Mouse (Mus musculus): ENCODE measurements around the gene Tspan9. TPM values are rescaled to one million over a fixed set of nuclear protein-coding genes. Genes with fewer than 3 reads are reported as not detected.

Tspan9 gene
- polyA plus RNA-seq, 1 experiment from 2014 or later = 44.1 TPM

GRCm38 (mm10) chr6:128126876-128127275 lies 16.5 kb downstream of the Tspan9 start:
- DNase-seq (ENCODE audit: low spot score, missing footprints) (no peak), ATAC-seq (ENCODE audit: low FRiP score) (no peak)
- Histone ChIP-seq H3K9ac (ENCODE audit: low read length) (no peak overlapping the region), H3K9me3 (ENCODE audit: control insufficient read depth, low read length) (no peaks in the 10 kb centered on the region), H3K4me3 (ENCODE audit: low read depth, low read length) (no peak overlapping the region), H3K27ac (ENCODE audit: low read depth, low read length) (no peak overlapping the region), H3K36me3 (ENCODE audit: control insufficient read depth, insufficient read depth, low read length) (no peaks in the 10 kb centered on the region), H3K4me1 (ENCODE audit: control insufficient read depth, insufficient read depth, low read length) (peaks cover 4% of the 10 kb centered on the region), H3K4me2 (no peak overlapping the region), H3K27me3 (ENCODE audit: control insufficient read depth, insufficient read depth, low read length) (no peaks in the 10 kb centered on the region)
- WGBS = 57% methylated on average over 4 of the region's 4 CpGs

- no peak overlapping the region for H3K4me3 ChIP-seq (ENCODE audit: low read depth, low read length)
- ATAC-seq (ENCODE audit: low FRiP score) = no peak
- no peaks in the 10 kb centered on the region for H3K9me3 ChIP-seq (ENCODE audit: control insufficient read depth, low read length)
- peaks cover 4% of the 10 kb centered on the region for H3K4me1 ChIP-seq (ENCODE audit: control insufficient read depth, insufficient read depth, low read length)
- no peak overlapping the region for H3K4me2 ChIP-seq
- no peak overlapping the region for H3K27ac ChIP-seq (ENCODE audit: low read depth, low read length)
- no peak overlapping the region for H3K9ac ChIP-seq (ENCODE audit: low read length)
- 82% methylated on average over 3 of the region's 3 CpGs for WGBS
- no peak for DNase-seq (ENCODE audit: low spot score, missing footprints)
- no peaks in the 10 kb centered on the region for H3K36me3 ChIP-seq (ENCODE audit: control insufficient read depth, insufficient read depth, low read length)
- H3K27me3 ChIP-seq (ENCODE audit: control insufficient read depth, insufficient read depth, low read length) = no peaks in the 10 kb centered on the region
These were observed 17.9 kb downstream of the Tspan9 start for GRCm38 (mm10) chr6:128125464-128125863.

- Histone ChIP-seq H3K36me3 (ENCODE audit: control insufficient read depth, insufficient read depth, low read length) (no peaks in the 10 kb centered on the region), H3K4me3 (ENCODE audit: low read depth, low read length) (no peak overlapping the region), H3K27me3 (ENCODE audit: control insufficient read depth, insufficient read depth, low read length) (no peaks in the 10 kb centered on the region), H3K9me3 (ENCODE audit: control insufficient read depth, low read length) (no peaks in the 10 kb centered on the region), H3K4me1 (ENCODE audit: control insufficient read depth, insufficient read depth, low read length) (peaks cover 3% of the 10 kb centered on the region), H3K27ac (ENCODE audit: low read depth, low read length) (no peak overlapping the region), H3K4me2 (no peak overlapping the region), H3K9ac (ENCODE audit: low read length) (no peak overlapping the region)
- no peak for ATAC-seq (ENCODE audit: low FRiP score)
- WGBS = 82% methylated on average over 10 of the region's 10 CpGs
- no peak for DNase-seq (ENCODE audit: low spot score, missing footprints)
These were observed 19.0 kb downstream of the Tspan9 start for GRCm38 (mm10) chr6:128124222-128124971.

- Histone ChIP-seq H3K4me2 (no peak overlapping the region), H3K36me3 (ENCODE audit: control insufficient read depth, insufficient read depth, low read length) (no peaks in the 10 kb centered on the region), H3K27me3 (ENCODE audit: control insufficient read depth, insufficient read depth, low read length) (no peaks in the 10 kb centered on the region), H3K9ac (ENCODE audit: low read length) (no peak overlapping the region), H3K27ac (ENCODE audit: low read depth, low read length) (no peak overlapping the region), H3K9me3 (ENCODE audit: control insufficient read depth, low read length) (no peaks in the 10 kb centered on the region), H3K4me1 (ENCODE audit: control insufficient read depth, insufficient read depth, low read length) (no peaks in the 10 kb centered on the region), H3K4me3 (ENCODE audit: low read depth, low read length) (no peak overlapping the region)
- WGBS = 78% methylated on average over 5 of the region's 5 CpGs
- DNase-seq (ENCODE audit: low spot score, missing footprints) = no peak
- ATAC-seq (ENCODE audit: low FRiP score) = no peak
These were observed 21.3 kb downstream of the Tspan9 start for GRCm38 (mm10) chr6:128122127-128122526.

GRCm38 (mm10) chr6:128121691-128122090 lies 21.7 kb downstream of the Tspan9 start:
- WGBS = 95% methylated on average over 5 of the region's 5 CpGs
- H3K4me3 ChIP-seq (ENCODE audit: low read depth, low read length) = no peak overlapping the region
- H3K27ac ChIP-seq (ENCODE audit: low read depth, low read length) = no peak overlapping the region

GRCm38 (mm10) chr6:128120806-128121205 lies 22.6 kb downstream of the Tspan9 start:
- Histone ChIP-seq H3K36me3 (ENCODE audit: control insufficient read depth, insufficient read depth, low read length) (no peaks in the 10 kb centered on the region), H3K27me3 (ENCODE audit: control insufficient read depth, insufficient read depth, low read length) (no peaks in the 10 kb centered on the region), H3K4me1 (ENCODE audit: control insufficient read depth, insufficient read depth, low read length) (no peaks in the 10 kb centered on the region), H3K27ac (ENCODE audit: low read depth, low read length) (no peak overlapping the region), H3K9ac (ENCODE audit: low read length) (no peak overlapping the region), H3K4me3 (ENCODE audit: low read depth, low read length) (no peak overlapping the region), H3K4me2 (no peak overlapping the region), H3K9me3 (ENCODE audit: control insufficient read depth, low read length) (no peaks in the 10 kb centered on the region)
- WGBS = 78% methylated on average over 12 of the region's 12 CpGs
- ATAC-seq (ENCODE audit: low FRiP score) = no peak
- DNase-seq (ENCODE audit: low spot score, missing footprints) = no peak

More at GRCm38 (mm10) chr6:128121691-128122090, 21.7 kb downstream of the Tspan9 start:
- no peak overlapping the region for H3K9ac ChIP-seq (ENCODE audit: low read length)
- H3K36me3 ChIP-seq (ENCODE audit: control insufficient read depth, insufficient read depth, low read length) = no peaks in the 10 kb centered on the region
- DNase-seq (ENCODE audit: low spot score, missing footprints) (no peak), ATAC-seq (ENCODE audit: low FRiP score) (no peak)
- no peaks in the 10 kb centered on the region for H3K9me3 ChIP-seq (ENCODE audit: control insufficient read depth, low read length)
- H3K27me3 ChIP-seq (ENCODE audit: control insufficient read depth, insufficient read depth, low read length) = no peaks in the 10 kb centered on the region
- no peak overlapping the region for H3K4me2 ChIP-seq
- H3K4me1 ChIP-seq (ENCODE audit: control insufficient read depth, insufficient read depth, low read length) = no peaks in the 10 kb centered on the region

GRCm38 (mm10) chr6:128118670-128119230 lies 24.6 kb downstream of the Tspan9 start:
- no peaks in the 10 kb centered on the region for H3K4me1 ChIP-seq (ENCODE audit: control insufficient read depth, insufficient read depth, low read length)
- H3K27ac ChIP-seq (ENCODE audit: low read depth, low read length) = no peak overlapping the region
- no peaks in the 10 kb centered on the region for H3K9me3 ChIP-seq (ENCODE audit: control insufficient read depth, low read length)
- H3K9ac ChIP-seq (ENCODE audit: low read length) = no peak overlapping the region
- ATAC-seq (ENCODE audit: low FRiP score) = no peak
- H3K4me3 ChIP-seq (ENCODE audit: low read depth, low read length) = no peak overlapping the region
- no peaks in the 10 kb centered on the region for H3K36me3 ChIP-seq (ENCODE audit: control insufficient read depth, insufficient read depth, low read length)
- H3K27me3 ChIP-seq (ENCODE audit: control insufficient read depth, insufficient read depth, low read length) = no peaks in the 10 kb centered on the region
- no peak for DNase-seq (ENCODE audit: low spot score, missing footprints)
- 90% methylated on average over 7 of the region's 7 CpGs for WGBS
- H3K4me2 ChIP-seq = no peak overlapping the region

GRCm38 (mm10) chr6:128116836-128117542 lies 26.4 kb downstream of the Tspan9 start:
- Histone ChIP-seq H3K9ac (ENCODE audit: low read length) (no peak overlapping the region), H3K36me3 (ENCODE audit: control insufficient read depth, insufficient read depth, low read length) (no peaks in the 10 kb centered on the region), H3K27ac (ENCODE audit: low read depth, low read length) (no peak overlapping the region; the same call in 1 of the 2 replicates), H3K27me3 (ENCODE audit: control insufficient read depth, insufficient read depth, low read length) (no peaks in the 10 kb centered on the region), H3K4me1 (ENCODE audit: control insufficient read depth, insufficient read depth, low read length) (peaks cover 10% of the 10 kb centered on the region), H3K4me3 (ENCODE audit: low read depth, low read length) (no peak overlapping the region), H3K4me2 (no peak overlapping the region), H3K9me3 (ENCODE audit: control insufficient read depth, low read length) (no peaks in the 10 kb centered on the region)
- WGBS = 66% methylated on average over 10 of the region's 10 CpGs
- ATAC-seq (ENCODE audit: low FRiP score) (no peak; the same call in 1 of the 2 replicates), DNase-seq (ENCODE audit: low spot score, missing footprints) (no peak)

- H3K4me3 ChIP-seq (ENCODE audit: low read depth, low read length) = no peak overlapping the region
- no peaks in the 10 kb centered on the region for H3K36me3 ChIP-seq (ENCODE audit: control insufficient read depth, insufficient read depth, low read length)
- ATAC-seq (ENCODE audit: low FRiP score) (no peak), DNase-seq (ENCODE audit: low spot score, missing footprints) (no peak)
- H3K9me3 ChIP-seq (ENCODE audit: control insufficient read depth, low read length) = no peaks in the 10 kb centered on the region
- 66% methylated on average over 2 of the region's 2 CpGs for WGBS
- no peak overlapping the region for H3K27ac ChIP-seq (ENCODE audit: low read depth, low read length)
- no peaks in the 10 kb centered on the region for H3K27me3 ChIP-seq (ENCODE audit: control insufficient read depth, insufficient read depth, low read length)
- H3K4me1 ChIP-seq (ENCODE audit: control insufficient read depth, insufficient read depth, low read length) = peaks cover 15% of the 10 kb centered on the region
- H3K4me2 ChIP-seq = no peak overlapping the region
- H3K9ac ChIP-seq (ENCODE audit: low read length) = no peak overlapping the region
These were observed 27.1 kb downstream of the Tspan9 start for GRCm38 (mm10) chr6:128116344-128116743.

All from midbrain, embryonic 11.5 days (tissue).